Mouse (Mus musculus) urinary bladder, postnatal 14 days (tissue): ENCODE measurements around the gene 9930104L06Rik.

Experiments
- DNase-seq: peaks from one replicate; pipeline ENCODE4 v3.0.0; 2021; ENCODE audit warnings: low spot score

9930104L06Rik gene

GRCm38 (mm10) chr4:124960940-124961339 is 24.1 kb downstream of the 9930104L06Rik start:
- no peak for DNase-seq

- no peak for DNase-seq
These were observed 25.7 kb downstream of the 9930104L06Rik start for GRCm38 (mm10) chr4:124962576-124962975.

GRCm38 (mm10) chr4:124964912-124965599 is 28.2 kb downstream of the 9930104L06Rik start:
- DNase-seq, result no peak

GRCm38 (mm10) chr4:124968711-124969110 is 31.9 kb downstream of the 9930104L06Rik start:
- DNase-seq, result no peak

GRCm38 (mm10) chr4:124969219-124969848 is 32.5 kb downstream of the 9930104L06Rik start:
- no peak for DNase-seq

GRCm38 (mm10) chr4:124970194-124970593 is 33.3 kb downstream of the 9930104L06Rik start:
- DNase-seq, result no peak

GRCm38 (mm10) chr4:124970677-124971076 is 33.8 kb downstream of the 9930104L06Rik start:
- no peak for DNase-seq

- no peak for DNase-seq
These were observed 34.2 kb downstream of the 9930104L06Rik start for GRCm38 (mm10) chr4:124971094-124971493.

- DNase-seq, result no peak
These were observed 35.5 kb downstream of the 9930104L06Rik start for GRCm38 (mm10) chr4:124972316-124972715.

GRCm38 (mm10) chr4:124973296-124973695 is 36.4 kb downstream of the 9930104L06Rik start:
- no peak for DNase-seq

- DNase-seq, result peak; percentile 58
These were observed 41.4 kb downstream of the 9930104L06Rik start for GRCm38 (mm10) chr4:124978201-124978600.

- DNase-seq, result no peak
These were observed 47.2 kb downstream of the 9930104L06Rik start for GRCm38 (mm10) chr4:124983893-124984526.

- no peak for DNase-seq
These were observed 48.2 kb downstream of the 9930104L06Rik start for GRCm38 (mm10) chr4:124984871-124985670.

- DNase-seq, result peak; percentile 12
These were observed 49.1 kb downstream of the 9930104L06Rik start, which contains the start of gene Rspo1 for GRCm38 (mm10) chr4:124985671-124986602. Gene Rspo1 (plus strand): TSS chr4:124986430.

- DNase-seq, result no peak
These were observed 50.2 kb downstream of the 9930104L06Rik start for GRCm38 (mm10) chr4:124986739-124987710.

- DNase-seq, result no peak
These were observed 50.9 kb downstream of the 9930104L06Rik start for GRCm38 (mm10) chr4:124987711-124988097.

GRCm38 (mm10) chr4:124988382-124988781 is 51.5 kb downstream of the 9930104L06Rik start:
- DNase-seq, result no peak

GRCm38 (mm10) chr4:124989787-124990253 is 53.0 kb downstream of the 9930104L06Rik start:
- no peak for DNase-seq

- DNase-seq, result no peak
These were observed 53.5 kb downstream of the 9930104L06Rik start for GRCm38 (mm10) chr4:124990325-124990724.
